Mouse (Mus musculus) intestine, postnatal 0 days (tissue): ENCODE measurements at regions not wholly inside any gene's neighbourhood (a gene's known extent, or its start where the extent isn't known, plus 50 kb on each side); places are given as distances from the start of the nearest gene placed in this dataset.

ENCODE experiments used
- ATAC-seq: fragments of 200-750 bp; cut with Nextera tagmentation; 2 replicates; pipeline ENCODE4 v1.8.0; 2017; ENCODE audit warnings: mild to moderate bottlenecking, moderate TSS enrichment, moderate library complexity
- H3K27ac ChIP-seq: fragments of 300-500 bp; sonication (generic); 2 replicates; pipeline ENCODE4 v1.5.1; 2014; ENCODE audit warnings: mild to moderate bottlenecking, low read depth, low read length, moderate library complexity
- H3K27me3 ChIP-seq: fragments of 300-500 bp; sonication (generic); replicated peaks from 2 replicates; pipeline ENCODE4 v1.6.1; 2014; ENCODE audit warnings: low read length, mixed read lengths; ENCODE audit not compliant: control insufficient read depth, insufficient read depth
- H3K36me3 ChIP-seq: fragments of 300-500 bp; sonication (generic); 2 replicates; pipeline ENCODE4 v1.6.1; 2014; ENCODE audit warnings: mild to moderate bottlenecking, moderate library complexity; ENCODE audit not compliant: control insufficient read depth, insufficient read depth
- H3K4me1 ChIP-seq: fragments of 300-500 bp; sonication (generic); replicated peaks from 2 replicates; pipeline ENCODE4 v1.6.1; 2014; ENCODE audit warnings: antibody characterized with exemption, low read length, mixed read lengths; ENCODE audit not compliant: control insufficient read depth, insufficient read depth
- H3K4me2 ChIP-seq: fragments of 300-500 bp; sonication (generic); replicated peaks from 2 replicates; pipeline ENCODE4 v1.6.1; 2014; ENCODE audit warnings: low read depth, mild to moderate bottlenecking, moderate library complexity
- H3K4me3 ChIP-seq: fragments of 300-500 bp; sonication (generic); 2 replicates; pipeline ENCODE4 v1.5.1; 2014; ENCODE audit warnings: low read depth, low read length
- H3K9ac ChIP-seq: fragments of 300-500 bp; sonication (generic); 2 replicates; pipeline ENCODE4 v1.6.1; 2014; ENCODE audit warnings: mild to moderate bottlenecking, low read depth, low read length
- H3K9me3 ChIP-seq: fragments of 300-500 bp; sonication (generic); 2 replicates; pipeline ENCODE4 v1.6.1; 2016; ENCODE audit warnings: mixed run types; ENCODE audit not compliant: control insufficient read depth
- CTCF ChIP-seq: sonication (generic); IDR thresholded peaks from 2 replicates; pipeline ENCODE4 v1.5.1; 2016; ENCODE audit warnings: low read depth, mild to moderate bottlenecking, control low read depth, antibody characterized with exemption, moderate library complexity
- WGBS: fragments of 180-500 bp; shearing (Covaris S2); extraction: QIAGEN DNeasy Blood & Tissue Kit; methylation state at CpG from one replicate; pipeline ENCODE4 v1.1.7; 2014; 5-methylcytosine and 5-hydroxymethylcytosine counted together

GRCm38 (mm10) chr6:140368354-140369069, 55.3 kb upstream of the Plekha5 start:
- TF ChIP-seq CTCF, result 0 out of 2 replicates have a peak, but pooled peaks have one; percentile 9
- H3K36me3 ChIP-seq, result no peaks in the 10 kb centered on the region
- H3K9me3 ChIP-seq, result no peaks in the 10 kb centered on the region
- peak overlapping the region; percentile 43 for H3K4me2 ChIP-seq
- peak; percentile 99 for ATAC-seq
- H3K9ac ChIP-seq, result no peak overlapping the region
- peaks cover 2% of the 10 kb centered on the region for H3K4me1 ChIP-seq
- H3K27me3 ChIP-seq, result no peaks in the 10 kb centered on the region
- no peak overlapping the region for H3K4me3 ChIP-seq
- WGBS, result 29% methylated on average over 8 of the region's 8 CpGs
- H3K27ac ChIP-seq, result peak overlapping the region; percentile 74

DNA sequence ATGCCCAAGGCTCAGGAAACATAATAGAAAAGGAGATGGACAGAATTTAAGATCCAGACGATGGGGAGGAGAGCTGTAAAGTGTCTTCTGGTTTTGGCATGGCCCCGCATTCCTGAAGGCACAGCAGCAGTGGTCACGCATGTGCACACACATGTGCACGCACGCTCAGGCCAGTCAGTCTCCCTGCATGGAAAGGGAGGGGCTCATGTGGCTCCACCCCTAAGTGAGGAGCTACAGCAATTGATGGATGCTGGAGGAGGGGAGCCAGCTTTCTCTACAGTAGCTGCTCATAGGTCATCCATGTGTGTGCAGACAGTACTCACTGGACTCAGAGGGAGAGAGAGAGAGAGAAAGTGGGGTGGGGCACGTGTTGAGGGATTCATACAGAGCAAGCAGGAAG, 56.6 kb upstream of the Plekha5 start:
- no peak overlapping the region for H3K4me3 ChIP-seq
- TF ChIP-seq CTCF, result no peak
- no peaks in the 10 kb centered on the region for H3K9me3 ChIP-seq
- no peak overlapping the region for H3K4me2 ChIP-seq
- 80% methylated on average over 6 of the region's 6 CpGs for WGBS
- H3K9ac ChIP-seq, result no peak overlapping the region
- no peak overlapping the region for H3K27ac ChIP-seq
- H3K36me3 ChIP-seq, result no peaks in the 10 kb centered on the region
- peaks cover 2% of the 10 kb centered on the region for H3K4me1 ChIP-seq
- no peak for ATAC-seq
- H3K27me3 ChIP-seq, result no peaks in the 10 kb centered on the region

DNA sequence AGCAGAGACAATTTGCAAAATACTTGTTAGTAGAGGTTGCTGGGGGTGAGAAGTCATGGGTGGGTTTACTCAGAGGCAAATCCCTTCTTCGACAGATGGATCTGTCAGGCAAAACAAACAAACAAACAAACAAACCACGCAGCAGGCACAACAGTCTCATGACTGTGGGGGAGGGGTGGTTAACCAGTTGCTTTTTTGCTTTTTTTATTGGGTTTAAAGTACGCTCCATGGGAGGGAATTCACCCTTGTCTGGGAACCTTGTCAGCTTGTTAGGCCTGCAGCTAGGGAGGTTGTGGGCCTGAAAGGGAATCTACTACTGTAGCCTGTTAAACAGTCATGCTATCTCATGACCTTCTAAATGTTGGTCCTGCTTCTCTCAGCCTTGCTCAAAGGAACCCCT, 57.1 kb upstream of the Plekha5 start:
- Histone ChIP-seq H3K4me1 (peaks cover 2% of the 10 kb centered on the region), H3K27me3 (no peaks in the 10 kb centered on the region), H3K4me2 (no peak overlapping the region), H3K27ac (no peak overlapping the region), H3K36me3 (no peaks in the 10 kb centered on the region), H3K9ac (no peak overlapping the region), H3K9me3 (no peaks in the 10 kb centered on the region), H3K4me3 (no peak overlapping the region)
- no peak for ATAC-seq
- 43% methylated on average over 3 of the region's 3 CpGs for WGBS
- TF ChIP-seq CTCF, result no peak

- TF ChIP-seq CTCF, result no peak
- WGBS, result 84% methylated on average over 4 of the region's 4 CpGs
- no peak overlapping the region for H3K4me3 ChIP-seq
- no peaks in the 10 kb centered on the region for H3K27me3 ChIP-seq
- H3K9ac ChIP-seq, result no peak overlapping the region
- H3K36me3 ChIP-seq, result no peaks in the 10 kb centered on the region
- no peak for ATAC-seq
- H3K9me3 ChIP-seq, result no peaks in the 10 kb centered on the region
- H3K4me1 ChIP-seq, result no peaks in the 10 kb centered on the region
- no peak overlapping the region for H3K27ac ChIP-seq
- H3K4me2 ChIP-seq, result no peak overlapping the region
These were observed 62.9 kb upstream of the Plekha5 start for GRCm38 (mm10) chr6:140360996-140361395.

DNA sequence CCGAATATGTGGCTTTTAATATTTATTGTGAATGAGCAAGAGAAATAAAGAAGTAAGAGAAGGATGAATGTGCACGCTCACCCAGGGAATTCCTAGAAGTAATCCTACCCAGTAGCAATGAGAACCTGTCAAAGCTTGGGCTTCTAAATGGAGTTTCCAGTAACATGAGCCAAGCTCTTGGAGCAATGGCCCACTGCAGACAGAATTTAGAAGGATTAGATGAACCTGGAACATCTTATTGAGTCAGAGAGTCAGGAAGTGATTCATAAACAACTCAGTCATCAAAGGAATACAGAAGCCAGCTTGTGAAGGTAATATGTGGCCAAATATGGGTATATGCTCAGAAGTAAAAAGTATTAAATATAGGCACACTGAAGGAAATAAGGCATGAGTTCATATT, 66.0 kb upstream of the Plekha5 start:
- no peak for ATAC-seq

GRCm38 (mm10) chr6:140357300-140357699, 66.6 kb upstream of the Plekha5 start:
- no peak for TF ChIP-seq CTCF
- ATAC-seq, result no peak
- Histone ChIP-seq H3K4me3 (no peak overlapping the region), H3K27ac (no peak overlapping the region), H3K4me1 (no peaks in the 10 kb centered on the region), H3K9ac (no peak overlapping the region), H3K9me3 (no peaks in the 10 kb centered on the region), H3K36me3 (no peaks in the 10 kb centered on the region), H3K4me2 (no peak overlapping the region), H3K27me3 (no peaks in the 10 kb centered on the region)
- WGBS, result 78% methylated on average over 8 of the region's 8 CpGs

More for the DNA sequence above, 66.0 kb upstream of the Plekha5 start:
- WGBS, result 78% methylated on average over 2 of the region's 2 CpGs
- Histone ChIP-seq H3K4me1 (no peaks in the 10 kb centered on the region), H3K4me3 (no peak overlapping the region), H3K9me3 (no peaks in the 10 kb centered on the region), H3K9ac (no peak overlapping the region), H3K36me3 (no peaks in the 10 kb centered on the region), H3K27me3 (no peaks in the 10 kb centered on the region), H3K4me2 (no peak overlapping the region), H3K27ac (no peak overlapping the region)
- no peak for TF ChIP-seq CTCF
